Comparison of ENCODE assay signal across 16 mouse cellular contexts in the genomic region with DNA sequence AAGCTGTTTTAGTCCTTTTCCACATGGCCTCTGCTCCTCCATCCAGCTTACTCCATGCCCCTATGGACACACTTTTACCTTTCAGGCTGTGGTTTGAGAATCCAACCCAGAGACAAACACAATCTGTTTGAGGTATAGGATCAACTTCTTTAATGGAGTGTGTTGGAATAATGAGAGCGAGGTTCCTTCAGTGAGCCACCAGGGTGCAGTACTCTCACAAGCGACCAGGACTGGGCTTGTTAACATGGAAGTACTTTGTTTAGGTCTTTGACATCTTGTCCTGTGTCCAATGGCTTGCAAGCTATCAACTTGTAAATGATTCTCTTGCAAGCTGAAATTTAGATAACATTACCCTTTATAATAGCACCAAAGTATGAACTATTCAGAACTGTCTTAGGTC.
DNase-seq lines count a peak whose midpoint lies in the region; ATAC-seq and TF ChIP-seq lines count a peak whose summit lies in the region.
"Had no signal": no experiment of that assay in that cellular context is flagged by ENCODE, and none has a peak within 500 bp of the region (broad histone marks: within the 10 kb centered on the region; RNA-seq: fewer than 3 reads in every experiment).

No protein-coding gene starts in this region.

- peak; percentile 42 for DNase-seq in forebrain, embryonic 14.5 days (ENCODE audit: low spot score)
- no peak for DNase-seq in liver, postnatal 0 days
- no peak for DNase-seq in liver, embryonic 11.5 days (ENCODE audit: low spot score)
- peak; percentile 22 for DNase-seq in MN1 (ENCODE audit: low spot score)
- no peak for DNase-seq in gastrocnemius, postnatal 36 days
- DNase-seq in layer of hippocampus, adult 11-12 months (ENCODE audit: low spot score): no peak
- DNase-seq: adrenal gland, postnatal 36 days; cerebellum, postnatal 36 days; kidney, postnatal 25 days; lung, postnatal 10 days had no signal

- no peak for TF ChIP-seq EP300 in liver, postnatal 0 days (IDR thresholded peaks at IDR 0.05; ENCODE audit: low read depth)

- H3K4me3 ChIP-seq in forebrain, embryonic 14.5 days (ENCODE audit: low read depth, low read length): no peak overlapping the region
- no peak overlapping the region for H3K4me3 ChIP-seq in forebrain, embryonic 13.5 days
- H3K4me3 ChIP-seq in liver, postnatal 0 days (ENCODE audit: low read depth, low read length): no peak overlapping the region
- H3K4me3 ChIP-seq in liver, embryonic 11.5 days (ENCODE audit: low read depth, low read length): no peak overlapping the region
- H3K4me3 ChIP-seq: hindbrain, embryonic 10.5 days; myocyte; stomach, embryonic 15.5 days had no signal

- no peak for ATAC-seq in forebrain, embryonic 14.5 days
- no peak for ATAC-seq in forebrain, embryonic 13.5 days
- no peak for ATAC-seq in liver, postnatal 0 days
- no peak for ATAC-seq in liver, embryonic 11.5 days (replicated peaks; ENCODE audit: low FRiP score)
- ATAC-seq in megakaryocyte-erythroid progenitor cell, adult 5-6 weeks (replicated peaks; ENCODE audit: low FRiP score, low TSS enrichment, poor library complexity, severe bottlenecking): peak; percentile 67; the same call in 1 of the 2 replicates

- H3K4me1 ChIP-seq in forebrain, embryonic 14.5 days (ENCODE audit: control insufficient read depth, insufficient read depth, low read length): no peaks in the 10 kb centered on the region
- H3K4me1 ChIP-seq in forebrain, embryonic 13.5 days: 0 out of 2 replicates have a peak, but pooled peaks cover 3% of the 10 kb centered on the region
- peaks cover 16% of the 10 kb centered on the region for H3K4me1 ChIP-seq in liver, postnatal 0 days (ENCODE audit: insufficient read depth)
- H3K4me1 ChIP-seq in liver, embryonic 11.5 days (replicated peaks; ENCODE audit: control insufficient read depth, insufficient read depth, low read length): no peaks in the 10 kb centered on the region
- H3K4me1 ChIP-seq: stomach, embryonic 15.5 days had no signal

- TF ChIP-seq CTCF in liver, postnatal 0 days (IDR thresholded peaks at IDR 0.05; ENCODE audit: low read depth): peak; percentile 50

- intact Hi-C loops in gastrocnemius, postnatal 36 days (cut with DNase I): no loop called here

- no peaks in the 10 kb centered on the region for H3K9me3 ChIP-seq in forebrain, embryonic 14.5 days (replicated peaks; ENCODE audit: control insufficient read depth, low read length)
- H3K9me3 ChIP-seq in forebrain, embryonic 13.5 days (replicated peaks): no peaks in the 10 kb centered on the region
- H3K9me3 ChIP-seq in liver, postnatal 0 days (ENCODE audit: low read length): no peaks in the 10 kb centered on the region
- H3K9me3 ChIP-seq in liver, embryonic 11.5 days (ENCODE audit: control insufficient read depth, low read length): no peaks in the 10 kb centered on the region
- H3K9me3 ChIP-seq: hindbrain, embryonic 10.5 days; stomach, embryonic 15.5 days had no signal

- H3K27ac ChIP-seq in forebrain, embryonic 14.5 days (ENCODE audit: low read depth, low read length): no peak overlapping the region
- H3K27ac ChIP-seq in forebrain, embryonic 13.5 days: no peak overlapping the region
- no peak overlapping the region for H3K27ac ChIP-seq in liver, postnatal 0 days (ENCODE audit: low read depth)
- no peak overlapping the region for H3K27ac ChIP-seq in liver, embryonic 11.5 days (ENCODE audit: low read depth, low read length)
- H3K27ac ChIP-seq: hindbrain, embryonic 10.5 days; stomach, embryonic 15.5 days had no signal

- no peaks in the 10 kb centered on the region for H3K36me3 ChIP-seq in forebrain, embryonic 14.5 days (ENCODE audit: control insufficient read depth, insufficient read depth, low read length)
- H3K36me3 ChIP-seq in forebrain, embryonic 13.5 days (ENCODE audit: poor library complexity, severe bottlenecking): no peaks in the 10 kb centered on the region
- H3K36me3 ChIP-seq in liver, postnatal 0 days (replicated peaks; ENCODE audit: insufficient read depth, low read length): no peaks in the 10 kb centered on the region
- H3K36me3 ChIP-seq in liver, embryonic 11.5 days (ENCODE audit: control insufficient read depth, insufficient read depth, low read length): no peaks in the 10 kb centered on the region
- H3K36me3 ChIP-seq: G1E; hindbrain, embryonic 10.5 days; stomach, embryonic 15.5 days had no signal

- no peak overlapping the region for H3K4me2 ChIP-seq in forebrain, embryonic 14.5 days (ENCODE audit: low read length)
- H3K4me2 ChIP-seq in forebrain, embryonic 13.5 days: no peak overlapping the region
- no peak overlapping the region for H3K4me2 ChIP-seq in liver, postnatal 0 days (ENCODE audit: low read depth, low read length)
- no peak overlapping the region for H3K4me2 ChIP-seq in liver, embryonic 11.5 days
- H3K4me2 ChIP-seq: stomach, embryonic 15.5 days had no signal

- no peak overlapping the region for H3K9ac ChIP-seq in forebrain, embryonic 14.5 days (ENCODE audit: low read length)
- no peak overlapping the region for H3K9ac ChIP-seq in forebrain, embryonic 13.5 days
- H3K9ac ChIP-seq in liver, postnatal 0 days (replicated peaks): no peak overlapping the region
- no peak overlapping the region for H3K9ac ChIP-seq in liver, embryonic 11.5 days (ENCODE audit: low read depth, low read length)
- H3K9ac ChIP-seq: stomach, embryonic 15.5 days had no signal

- 0 out of 2 replicates have a peak, but pooled peaks cover 4% of the 10 kb centered on the region for H3K27me3 ChIP-seq in forebrain, embryonic 14.5 days (replicated peaks; ENCODE audit: control insufficient read depth, insufficient read depth, low read length)
- H3K27me3 ChIP-seq in forebrain, embryonic 13.5 days: peaks cover 47% of the 10 kb centered on the region
- H3K27me3 ChIP-seq in liver, postnatal 0 days (ENCODE audit: insufficient read depth, low read length): no peaks in the 10 kb centered on the region
- H3K27me3 ChIP-seq in liver, embryonic 11.5 days (replicated peaks; ENCODE audit: control insufficient read depth, insufficient read depth, low read length): no peaks in the 10 kb centered on the region
- H3K27me3 ChIP-seq: stomach, embryonic 15.5 days had no signal

- WGBS in forebrain, embryonic 14.5 days: 33% methylated on average over 2 of the region's 2 CpGs
- WGBS in forebrain, embryonic 13.5 days: 36% methylated on average over 2 of the region's 2 CpGs
- 66% methylated on average over 2 of the region's 2 CpGs for WGBS in liver, postnatal 0 days (ENCODE audit: insufficient replicate concordance)
- 46% methylated on average over 2 of the region's 2 CpGs for WGBS in liver, embryonic 11.5 days

Comparison
In these comparisons a context has a peak if more than half of its experiments do, and no peak if none do; other contexts are left out.
1. DNase-seq: peak in forebrain, embryonic 14.5 days (single experiment) and MN1 (single experiment); none in liver, postnatal 0 days (single experiment), liver, embryonic 11.5 days (single experiment), gastrocnemius, postnatal 36 days (0 of 2) and layer of hippocampus, adult 11-12 months (single experiment).